Mouse (Mus musculus) erythroblast, embryonic 14.5 days (primary cell): Measurements from ENCODE around the gene Slc22a20. TPM values are rescaled to one million over a fixed set of nuclear protein-coding genes. Genes with fewer than 3 reads are reported as not detected.

ENCODE experiments used
- H3K27me3 ChIP-seq: 2 replicates; pipeline ENCODE4 v1.6.1; 2012; ENCODE audit warnings: inconsistent platforms; ENCODE audit not compliant: control insufficient read depth
- H3K36me3 ChIP-seq: 2 replicates; pipeline ENCODE4 v1.6.1; 2012; ENCODE audit warnings: mild to moderate bottlenecking, inconsistent platforms; ENCODE audit not compliant: control insufficient read depth
- H3K4me1 ChIP-seq: 2 replicates; pipeline ENCODE4 v1.6.1; 2012; ENCODE audit warnings: inconsistent platforms; ENCODE audit not compliant: control insufficient read depth
- H3K4me3 ChIP-seq: replicated peaks from 2 replicates; pipeline ENCODE3; 2012; ENCODE audit warnings: moderate library complexity, mild to moderate bottlenecking, inconsistent platforms
- H3K9me3 ChIP-seq: 2 replicates; pipeline ENCODE4 v1.6.1; 2012; ENCODE audit warnings: low read length, inconsistent platforms, mixed read lengths; ENCODE audit not compliant: control insufficient read depth
- GATA1 ChIP-seq: IDR thresholded peaks from 2 replicates; pipeline ENCODE4 v1.6.1; 2012; ENCODE audit warnings: low read length, inconsistent platforms, mixed read lengths
- TAL1 ChIP-seq: IDR thresholded peaks from 3 replicates; pipeline ENCODE4 v1.6.1; 2012; ENCODE audit warnings: low read length, inconsistent platforms, mixed read lengths
- polyA plus RNA-seq: library from polyadenylated mRNA; stranded (reverse); fragments of >175 nt; gene quantifications from 2 replicates; pipeline ENCODE4 v1.2.3, GENCODE M21; 2012

Slc22a20 gene
- polyA plus RNA-seq, 1 experiment = not detected

- TF ChIP-seq GATA1 (no peak), TAL1 (no peak)
- Histone ChIP-seq H3K36me3 (no peaks in the 10 kb centered on the region), H3K4me3 (no peak overlapping the region), H3K4me1 (peaks cover 21% of the 10 kb centered on the region), H3K9me3 (no peaks in the 10 kb centered on the region), H3K27me3 (peaks cover 3% of the 10 kb centered on the region; the same call in 1 of the 2 replicates)
These were observed 10.3 kb downstream of the Slc22a20 start for GRCm38 (mm10) chr19:5975676-5976075.

GRCm38 (mm10) chr19:5975112-5975511, 10.8 kb downstream of the Slc22a20 start:
- Histone ChIP-seq H3K4me3 (no peak overlapping the region), H3K27me3 (peaks cover 3% of the 10 kb centered on the region; the same call in 1 of the 2 replicates), H3K9me3 (no peaks in the 10 kb centered on the region), H3K36me3 (no peaks in the 10 kb centered on the region), H3K4me1 (peaks cover 19% of the 10 kb centered on the region)
- TF ChIP-seq TAL1 (no peak), GATA1 (no peak)

- Histone ChIP-seq H3K4me1 (peaks cover 76% of the 10 kb centered on the region), H3K9me3 (no peaks in the 10 kb centered on the region), H3K27me3 (peaks cover 3% of the 10 kb centered on the region; the same call in 1 of the 2 replicates), H3K36me3 (peaks cover 5% of the 10 kb centered on the region), H3K4me3 (peak overlapping the region; percentile 1)
- peak; percentile 70 for TF ChIP-seq GATA1
- peak; percentile 82 for TF ChIP-seq TAL1
These were observed 18.3 kb downstream of the Slc22a20 start for GRCm38 (mm10) chr19:5967664-5968063.

GRCm38 (mm10) chr19:5966786-5967185, 19.2 kb downstream of the Slc22a20 start:
- no peak for TF ChIP-seq TAL1
- TF ChIP-seq GATA1 = no peak
- H3K9me3 ChIP-seq = no peaks in the 10 kb centered on the region
- H3K27me3 ChIP-seq = peaks cover 3% of the 10 kb centered on the region; the same call in 1 of the 2 replicates
- peaks cover 80% of the 10 kb centered on the region for H3K4me1 ChIP-seq
- H3K4me3 ChIP-seq = peak overlapping the region; percentile 57
- H3K36me3 ChIP-seq = peaks cover 12% of the 10 kb centered on the region

- Histone ChIP-seq H3K4me1 (peaks cover 84% of the 10 kb centered on the region), H3K36me3 (peaks cover 21% of the 10 kb centered on the region), H3K27me3 (no peaks in the 10 kb centered on the region), H3K9me3 (no peaks in the 10 kb centered on the region), H3K4me3 (no peak overlapping the region)
- TF ChIP-seq TAL1 (no peak), GATA1 (no peak)
These were observed 20.0 kb downstream of the Slc22a20 start for GRCm38 (mm10) chr19:5965910-5966309.

GRCm38 (mm10) chr19:5965280-5965679, 20.7 kb downstream of the Slc22a20 start:
- H3K27me3 ChIP-seq = no peaks in the 10 kb centered on the region
- H3K9me3 ChIP-seq = no peaks in the 10 kb centered on the region
- peak overlapping the region; percentile 86 for H3K4me3 ChIP-seq
- peaks cover 27% of the 10 kb centered on the region for H3K36me3 ChIP-seq
- peaks cover 87% of the 10 kb centered on the region for H3K4me1 ChIP-seq
- no peak for TF ChIP-seq GATA1
- no peak for TF ChIP-seq TAL1

- no peak for TF ChIP-seq GATA1
- no peak for TF ChIP-seq TAL1
- Histone ChIP-seq H3K4me1 (peaks cover 82% of the 10 kb centered on the region), H3K36me3 (peaks cover 32% of the 10 kb centered on the region), H3K9me3 (no peaks in the 10 kb centered on the region), H3K4me3 (peak overlapping the region; percentile 86), H3K27me3 (no peaks in the 10 kb centered on the region)
These were observed 21.1 kb downstream of the Slc22a20 start for GRCm38 (mm10) chr19:5964804-5965203.

- TF ChIP-seq GATA1 (no peak), TAL1 (no peak)
- H3K36me3 ChIP-seq = peaks cover 40% of the 10 kb centered on the region
- H3K27me3 ChIP-seq = no peaks in the 10 kb centered on the region
- H3K9me3 ChIP-seq = no peaks in the 10 kb centered on the region
- peak within 1 kb of the TSS; percentile 86 for H3K4me3 ChIP-seq
- H3K4me1 ChIP-seq = peaks cover 77% of the 10 kb centered on the region
These were observed 21.9 kb downstream of the Slc22a20 start, which contains the start of gene Pola2 for GRCm38 (mm10) chr19:5963883-5964562. Gene Pola2, minus strand, starts transcription at chr19:5964202.

- Histone ChIP-seq H3K4me3 (peak overlapping the region; percentile 86), H3K36me3 (peaks cover 54% of the 10 kb centered on the region), H3K27me3 (no peaks in the 10 kb centered on the region), H3K4me1 (peaks cover 63% of the 10 kb centered on the region), H3K9me3 (no peaks in the 10 kb centered on the region)
- no peak for TF ChIP-seq GATA1
- TF ChIP-seq TAL1 = no peak
These were observed 23.3 kb downstream of the Slc22a20 start for GRCm38 (mm10) chr19:5962651-5963050.

- Histone ChIP-seq H3K4me3 (no peak overlapping the region), H3K36me3 (peaks cover 98% of the 10 kb centered on the region), H3K4me1 (peaks cover 23% of the 10 kb centered on the region), H3K9me3 (no peaks in the 10 kb centered on the region), H3K27me3 (no peaks in the 10 kb centered on the region)
- TF ChIP-seq TAL1 (no peak), GATA1 (no peak)
These were observed 28.6 kb downstream of the Slc22a20 start for GRCm38 (mm10) chr19:5957371-5957770.
